Mouse (Mus musculus): ENCODE measurements around the gene Gm45021.

DNA sequence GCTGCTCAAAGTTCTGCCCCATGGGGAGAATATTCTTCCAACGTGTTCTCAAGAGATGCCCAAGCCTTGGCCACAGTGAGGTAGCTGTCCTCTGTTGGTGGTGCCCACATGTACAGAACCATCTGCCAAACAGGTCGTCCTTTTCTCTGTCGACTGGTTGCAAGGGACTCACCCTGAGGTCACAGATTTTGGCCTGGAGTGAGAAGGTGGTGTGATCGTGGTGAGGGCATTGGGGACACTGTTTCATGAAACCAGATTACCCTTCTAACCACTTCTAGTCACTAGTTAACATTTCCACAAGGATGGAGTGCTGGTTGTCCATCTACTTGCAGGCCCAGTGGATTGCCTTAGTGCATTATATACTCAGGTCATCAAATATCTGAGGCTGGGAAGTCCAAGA is 59.4 kb downstream of the Gm45021 start:
- no peak for TF ChIP-seq CTCF (IDR thresholded peaks at IDR 0.05; ENCODE audit: low read depth)
- TF ChIP-seq EP300 (optimal IDR thresholded peaks at IDR 0.05) = no peak

All from stomach, postnatal 0 days (tissue).